Mouse (Mus musculus) brown adipose tissue, adult 24 weeks (tissue): ENCODE measurements around the gene Eif6. TPM values are rescaled to one million over a fixed set of nuclear protein-coding genes. Genes with fewer than 3 reads are reported as not detected.

Source experiments
- H3K27ac ChIP-seq: fragments of 200-500 bp; replicated peaks from 2 replicates; pipeline ENCODE4 v1.5.1; 2012; ENCODE audit warnings: low read depth, mild to moderate bottlenecking, low read length
- H3K4me1 ChIP-seq: fragments of 200-500 bp; 2 replicates; pipeline ENCODE4 v1.6.1; 2012; ENCODE audit warnings: low read length, mixed read lengths; ENCODE audit not compliant: control insufficient read depth, insufficient read depth, insufficient read length
- H3K4me3 ChIP-seq: fragments of 200-500 bp; 2 replicates; pipeline ENCODE4 v1.5.1; 2012; ENCODE audit warnings: low read depth, mild to moderate bottlenecking, low read length, moderate library complexity; ENCODE audit not compliant: insufficient read depth
- polyA plus RNA-seq: library from polyadenylated mRNA; stranded (reverse); fragments of >200 nt; gene quantifications from 2 replicates; pipeline ENCODE4 v1.2.4, GENCODE M21; 2012; ENCODE audit not compliant: missing spikeins, insufficient read depth, insufficient read length

The Eif6 gene
- polyA plus RNA-seq, 1 experiment, result 64.7 TPM

DNA sequence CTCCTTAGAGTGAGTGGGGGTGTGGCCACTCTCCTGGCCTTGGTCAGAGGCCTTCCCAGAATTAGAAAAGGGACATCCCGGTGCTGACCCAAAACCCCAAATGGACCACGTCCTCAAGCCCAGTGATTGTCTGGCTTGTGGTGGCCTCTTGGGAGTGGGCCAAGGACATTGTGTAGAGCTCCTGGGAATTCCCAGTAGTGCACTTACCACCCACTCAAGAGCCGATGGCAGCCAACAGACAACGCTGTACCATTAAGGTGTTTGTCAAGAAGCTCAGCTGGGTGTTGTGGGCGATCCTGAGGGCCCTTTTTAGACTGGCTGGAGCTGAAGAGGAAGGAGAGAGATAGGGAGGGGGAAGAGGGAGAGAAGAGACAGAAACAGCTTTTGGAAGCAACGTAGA is 42.2 kb downstream of the Eif6 start:
- Histone ChIP-seq H3K27ac (no peak overlapping the region), H3K4me3 (no peak overlapping the region), H3K4me1 (no peaks in the 10 kb centered on the region)

DNA sequence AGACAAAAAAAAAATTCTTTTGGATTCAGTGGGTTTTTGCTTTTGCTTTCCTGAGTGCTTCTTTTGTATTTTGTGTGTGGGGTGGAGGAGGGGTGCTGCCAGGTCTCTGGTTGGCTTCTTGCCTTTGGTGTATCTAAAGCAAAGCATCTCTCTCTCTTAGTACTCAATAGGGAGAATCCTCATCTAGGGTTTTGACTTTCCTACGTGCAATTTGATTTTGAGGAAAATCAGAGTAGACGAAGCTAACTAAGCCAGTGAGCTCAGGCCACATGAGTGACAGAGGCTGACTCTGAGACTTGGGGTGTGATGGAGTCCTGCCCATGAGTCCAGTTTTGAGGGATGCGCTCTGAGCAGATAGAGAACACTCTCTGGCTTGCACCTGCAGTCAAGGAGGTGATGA is 47.2 kb downstream of the Eif6 start:
- H3K4me1 ChIP-seq, result no peaks in the 10 kb centered on the region
- H3K27ac ChIP-seq, result no peak overlapping the region
- H3K4me3 ChIP-seq, result no peak overlapping the region

DNA sequence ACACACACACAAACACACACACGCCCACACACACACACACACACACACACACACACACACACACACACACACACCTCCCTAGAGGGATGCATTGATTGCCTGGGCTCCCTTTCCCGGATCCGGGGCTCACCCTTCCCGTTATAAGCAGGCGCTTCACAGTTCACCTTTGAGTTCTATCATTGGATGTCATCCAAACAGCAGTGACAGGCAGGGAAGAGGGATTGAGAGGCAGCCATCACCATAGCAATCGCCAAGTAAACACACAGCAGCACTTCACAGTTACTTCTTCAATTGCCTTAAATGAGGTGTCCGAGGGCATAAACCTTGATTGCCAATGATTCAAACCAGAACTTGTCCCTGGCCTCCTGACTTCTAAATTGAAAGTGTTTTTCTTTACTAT is 47.7 kb downstream of the Eif6 start:
- Histone ChIP-seq H3K4me1 (no peaks in the 10 kb centered on the region), H3K27ac (no peak overlapping the region), H3K4me3 (no peak overlapping the region)

- Histone ChIP-seq H3K4me3 (no peak overlapping the region), H3K4me1 (no peaks in the 10 kb centered on the region), H3K27ac (no peak overlapping the region)
Measured at GRCm38 (mm10) chr2:155778004-155778403, 48.7 kb downstream of the Eif6 start.

DNA sequence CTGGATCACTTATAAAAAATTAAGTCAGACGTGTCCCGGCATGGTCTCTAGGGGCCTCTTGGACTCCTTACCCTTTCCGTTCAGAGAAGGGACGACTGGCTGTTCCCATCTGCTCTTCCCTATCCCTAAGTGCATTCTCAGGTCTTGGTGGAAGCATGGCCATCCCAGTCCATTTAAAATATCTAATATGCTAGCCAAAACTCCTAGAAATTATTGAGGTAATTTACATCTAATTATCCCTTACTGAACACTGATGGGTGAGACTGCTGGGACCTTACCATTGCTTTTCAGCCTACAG is 49.1 kb downstream of the Eif6 start:
- Histone ChIP-seq H3K4me1 (no peaks in the 10 kb centered on the region), H3K4me3 (no peak overlapping the region), H3K27ac (no peak overlapping the region)

GRCm38 (mm10) chr2:155776824-155777687 is 49.7 kb downstream of the Eif6 start:
- Histone ChIP-seq H3K27ac (no peak overlapping the region), H3K4me3 (no peak overlapping the region), H3K4me1 (no peaks in the 10 kb centered on the region)

DNA sequence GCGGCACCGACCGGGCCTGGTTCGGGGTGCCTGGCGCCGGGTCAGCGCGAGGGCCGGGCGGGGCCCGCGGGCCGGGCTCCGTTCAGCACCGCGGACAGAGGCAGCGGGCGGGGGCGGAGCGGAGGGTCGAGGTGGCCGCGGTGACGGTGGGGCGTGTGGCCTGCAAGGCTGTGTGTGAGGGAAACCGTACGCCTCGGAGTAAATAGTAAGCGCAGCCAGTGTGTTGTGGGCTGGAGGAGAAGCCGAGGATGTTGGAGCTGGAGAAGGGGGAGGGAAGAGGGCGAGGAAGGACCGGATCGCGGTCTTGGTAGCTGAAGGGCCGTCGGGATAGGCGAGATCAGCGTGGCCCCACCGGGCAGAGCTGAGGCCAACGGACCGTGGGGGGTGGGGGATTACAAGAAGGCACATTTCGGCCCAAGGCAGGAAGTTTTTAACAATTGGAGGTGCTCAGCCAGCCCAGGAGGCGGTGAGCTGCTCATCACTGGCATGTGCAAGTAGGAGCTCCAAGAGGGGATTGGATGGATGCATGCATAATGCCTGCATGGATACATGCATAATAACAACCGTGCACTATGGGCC is 51.0 kb downstream of the Eif6 start:
- H3K27ac ChIP-seq, result no peak overlapping the region
- peak overlapping the region; percentile 27 for H3K4me3 ChIP-seq
- H3K4me1 ChIP-seq, result no peaks in the 10 kb centered on the region

GRCm38 (mm10) chr2:155774927-155775684 is 51.6 kb downstream of the Eif6 start, which contains the start of gene Mmp24:
Gene Mmp24 (plus strand): TSS chr2:155775342.
- Histone ChIP-seq H3K27ac (no peak within 1 kb of the TSS), H3K4me1 (no peaks in the 10 kb centered on the region), H3K4me3 (peak within 1 kb of the TSS; percentile 27)

- H3K27ac ChIP-seq, result no peak overlapping the region
- H3K4me3 ChIP-seq, result no peak overlapping the region
- H3K4me1 ChIP-seq, result no peaks in the 10 kb centered on the region
Measured at GRCm38 (mm10) chr2:155774261-155774926, 52.3 kb downstream of the Eif6 start.

DNA sequence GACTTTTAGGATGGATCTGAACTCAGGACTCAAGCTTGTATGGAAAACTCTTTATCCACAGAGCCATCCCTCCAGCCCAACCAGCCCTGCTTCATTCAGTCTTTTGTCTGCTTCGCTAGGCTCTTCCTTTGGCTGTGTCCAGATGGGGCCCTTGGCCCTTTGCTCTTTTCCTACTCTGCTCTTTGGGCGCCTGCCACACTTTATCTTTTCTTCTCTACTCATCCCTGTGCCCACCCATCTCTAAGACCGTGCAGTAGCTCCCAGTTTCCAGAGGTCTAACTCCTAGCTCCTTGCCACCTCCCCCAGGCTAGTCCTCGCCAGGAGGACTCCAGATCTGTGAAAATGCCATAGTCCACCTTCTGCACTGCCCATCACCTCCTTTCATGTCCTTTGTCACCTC is 53.1 kb downstream of the Eif6 start:
- Histone ChIP-seq H3K27ac (no peak overlapping the region), H3K4me1 (no peaks in the 10 kb centered on the region), H3K4me3 (no peak overlapping the region)

Other genes starting within 250 kb of the Eif6 start
- gene Gss, start 234.1 kb downstream of the Eif6 start, polyA plus RNA-seq, result 15.7 and 25.5 TPM in 2 replicates
- 0.16 and 1.2 TPM in 2 replicates for gene Myh7b, start 215.7 kb downstream of the Eif6 start, polyA plus RNA-seq
- gene Trpc4ap, start 134.5 kb downstream of the Eif6 start, polyA plus RNA-seq, result 52.3 and 69.5 TPM in 2 replicates
- gene Edem2, start 97.5 kb downstream of the Eif6 start, polyA plus RNA-seq, result 13.0 and 13.7 TPM in 2 replicates
- gene Gm17581, start 91.1 kb downstream of the Eif6 start, polyA plus RNA-seq, result not detected in 2 replicates
- gene Procr, start 75.8 kb downstream of the Eif6 start, polyA plus RNA-seq, result 8.5 and 8.6 TPM in 2 replicates
- not detected in 2 replicates for gene Mmp24, start 51.6 kb downstream of the Eif6 start, polyA plus RNA-seq
- 43.8 and 58.8 TPM in 2 replicates for gene BC029722, start 7.5 kb downstream of the Eif6 start, polyA plus RNA-seq
- not detected in 2 replicates for gene Fam83c, start 7.9 kb upstream of the Eif6 start, polyA plus RNA-seq
- gene Uqcc1, start 103.4 kb upstream of the Eif6 start, polyA plus RNA-seq, result 178 and 202 TPM in 2 replicates
- gene Gm15557, start 113.8 kb upstream of the Eif6 start, polyA plus RNA-seq, result not detected in 2 replicates
- 2.4 and 3.1 TPM in 2 replicates for gene Gdf5, start 118.4 kb upstream of the Eif6 start, polyA plus RNA-seq
- gene Cep250, start 129.5 kb upstream of the Eif6 start, polyA plus RNA-seq, result 2.6 and 3.4 TPM in 2 replicates
- 2.4 and 2.6 TPM in 2 replicates for gene 6430550D23Rik, start 181.1 kb upstream of the Eif6 start, polyA plus RNA-seq
- 62.3 and 99.2 TPM in 2 replicates for gene Ergic3, start 181.1 kb upstream of the Eif6 start, polyA plus RNA-seq
- not detected in 2 replicates for gene Fer1l4, start 226.0 kb upstream of the Eif6 start, polyA plus RNA-seq
- 4.0 and 5.4 TPM in 2 replicates for gene Spag4, start 238.2 kb upstream of the Eif6 start, polyA plus RNA-seq